Mouse (Mus musculus) liver, embryonic 16.5 days (tissue): ENCODE measurements around the gene Rnf41. TPM values are rescaled to one million over a fixed set of nuclear protein-coding genes. Genes with fewer than 3 reads are reported as not detected.

Experiments
- ATAC-seq: fragments of 200-750 bp; cut with Nextera tagmentation; 2 replicates; pipeline ENCODE4 v1.8.0; 2017; ENCODE audit warnings: low read depth, mild to moderate bottlenecking, moderate number of reproducible peaks, moderate library complexity
- H3K27ac ChIP-seq: fragments of 300-500 bp; sonication (generic); 2 replicates; pipeline ENCODE4 v1.5.1; 2014; ENCODE audit warnings: mild to moderate bottlenecking, low read length
- H3K27me3 ChIP-seq: fragments of 300-500 bp; sonication (generic); 2 replicates; pipeline ENCODE4 v1.6.1; 2014; ENCODE audit warnings: low read depth, low read length, mixed read lengths; ENCODE audit not compliant: control insufficient read depth, insufficient read depth
- H3K36me3 ChIP-seq: fragments of 300-500 bp; sonication (generic); 2 replicates; pipeline ENCODE4 v1.6.1; 2014; ENCODE audit warnings: mild to moderate bottlenecking; ENCODE audit not compliant: control insufficient read depth, insufficient read depth
- H3K4me1 ChIP-seq: fragments of 300-500 bp; sonication (generic); 2 replicates; pipeline ENCODE4 v1.6.1; 2014; ENCODE audit warnings: low read depth, low read length, mixed read lengths; ENCODE audit not compliant: control insufficient read depth
- H3K4me2 ChIP-seq: fragments of 300-500 bp; sonication (generic); 2 replicates; pipeline ENCODE4 v1.6.1; 2014; ENCODE audit warnings: low read depth, low read length, mixed read lengths
- H3K4me3 ChIP-seq: fragments of 300-500 bp; sonication (generic); 2 replicates; pipeline ENCODE4 v1.5.1; 2014; ENCODE audit warnings: low read depth, mild to moderate bottlenecking, low read length
- H3K9ac ChIP-seq: fragments of 300-500 bp; sonication (generic); 2 replicates; pipeline ENCODE4 v1.6.1; 2014; ENCODE audit warnings: low read depth, low read length
- H3K9me3 ChIP-seq: fragments of 300-500 bp; sonication (generic); replicated peaks from 2 replicates; pipeline ENCODE4 v1.6.1; 2016; ENCODE audit warnings: low read length; ENCODE audit not compliant: control insufficient read depth
- WGBS: fragments of 180-500 bp; shearing (Covaris S2); extraction: QIAGEN DNeasy Blood & Tissue Kit; methylation state at CpG from one replicate; pipeline ENCODE4 v1.1.7; 2014; ENCODE audit not compliant: insufficient replicate concordance; 5-methylcytosine and 5-hydroxymethylcytosine counted together
- polyA plus RNA-seq: library from polyadenylated mRNA; unstranded; fragments of >200 nt; fragmentation: Nextera tagmentation; extraction: Ambion mirVana; gene quantifications from 2 replicates; pipeline ENCODE4 v1.2.1, GENCODE M21; 2015

The Rnf41 gene
- polyA plus RNA-seq, 1 experiment from 2014 or later, result 8.3 TPM

GRCm38 (mm10) chr10:128396017-128396673 is 15.3 kb upstream of the Rnf41 start:
- Histone ChIP-seq H3K4me2 (no peak overlapping the region), H3K9me3 (no peaks in the 10 kb centered on the region), H3K27ac (0 out of 2 replicates have a peak overlapping the region, but pooled peaks have one; percentile 7), H3K4me3 (no peak overlapping the region), H3K9ac (no peak overlapping the region), H3K27me3 (no peaks in the 10 kb centered on the region), H3K36me3 (no peaks in the 10 kb centered on the region), H3K4me1 (peaks cover 13% of the 10 kb centered on the region)
- WGBS, result 46% methylated on average over 11 of the region's 11 CpGs
- peak; percentile 32 for ATAC-seq

- 66% methylated on average over 10 of the region's 10 CpGs for WGBS
- Histone ChIP-seq H3K9me3 (no peaks in the 10 kb centered on the region), H3K4me3 (no peak overlapping the region), H3K4me1 (peaks cover 13% of the 10 kb centered on the region), H3K9ac (no peak overlapping the region), H3K4me2 (no peak overlapping the region), H3K36me3 (no peaks in the 10 kb centered on the region), H3K27ac (no peak overlapping the region), H3K27me3 (no peaks in the 10 kb centered on the region)
- no peak for ATAC-seq
These were observed 14.7 kb upstream of the Rnf41 start for GRCm38 (mm10) chr10:128396716-128397264.

GRCm38 (mm10) chr10:128397466-128397865 is 14.0 kb upstream of the Rnf41 start:
- Histone ChIP-seq H3K4me2 (no peak overlapping the region), H3K4me3 (no peak overlapping the region), H3K27me3 (no peaks in the 10 kb centered on the region), H3K36me3 (no peaks in the 10 kb centered on the region), H3K9me3 (no peaks in the 10 kb centered on the region), H3K9ac (no peak overlapping the region), H3K4me1 (peaks cover 13% of the 10 kb centered on the region), H3K27ac (no peak overlapping the region)
- WGBS, result 64% methylated on average over 7 of the region's 7 CpGs
- no peak for ATAC-seq

DNA sequence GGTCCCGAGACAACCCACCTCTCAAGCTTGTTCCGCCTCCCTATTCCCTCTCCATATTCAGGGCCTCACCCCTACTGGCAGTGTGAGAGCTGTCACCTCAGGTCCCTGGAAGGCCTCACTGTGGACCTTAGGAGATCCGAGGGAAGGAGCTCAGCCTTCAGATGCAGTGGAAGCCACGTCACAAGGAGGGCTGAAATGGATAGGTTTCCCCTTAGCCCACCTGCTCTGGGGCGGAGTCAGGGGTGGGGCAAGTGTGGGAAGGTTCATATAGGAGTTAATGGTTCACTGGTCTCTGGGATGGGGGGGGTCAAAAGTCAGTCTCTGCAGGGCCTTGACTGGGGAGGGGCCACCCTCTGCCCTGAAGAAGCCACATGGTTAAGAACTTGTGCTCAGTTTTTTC is 11.1 kb upstream of the Rnf41 start:
- Histone ChIP-seq H3K27ac (no peak overlapping the region), H3K27me3 (no peaks in the 10 kb centered on the region), H3K4me1 (peaks cover 11% of the 10 kb centered on the region), H3K4me3 (peak overlapping the region; percentile 52), H3K4me2 (peak overlapping the region; percentile 44), H3K9me3 (no peaks in the 10 kb centered on the region), H3K36me3 (no peaks in the 10 kb centered on the region), H3K9ac (peak overlapping the region; percentile 29; the same call in 1 of the 2 replicates)
- peak; percentile 73 for ATAC-seq
- 44% methylated on average over 5 of the region's 5 CpGs for WGBS

GRCm38 (mm10) chr10:128401056-128401455 is 10.4 kb upstream of the Rnf41 start, which contains the start of gene Slc39a5:
Gene Slc39a5, minus strand, starts transcription at chr10:128401229.
- H3K9me3 ChIP-seq, result no peaks in the 10 kb centered on the region
- no peak within 1 kb of the TSS for H3K27ac ChIP-seq
- peak within 1 kb of the TSS; percentile 29; the same call in 1 of the 2 replicates for H3K9ac ChIP-seq
- H3K4me2 ChIP-seq, result peak within 1 kb of the TSS; percentile 44
- H3K27me3 ChIP-seq, result no peaks in the 10 kb centered on the region
- peak; percentile 41 for ATAC-seq
- peak within 1 kb of the TSS; percentile 52 for H3K4me3 ChIP-seq
- WGBS, result 37% methylated on average over 2 of the region's 2 CpGs
- H3K4me1 ChIP-seq, result peaks cover 4% of the 10 kb centered on the region
- no peaks in the 10 kb centered on the region; the same call in 1 of the 2 replicates for H3K36me3 ChIP-seq

GRCm38 (mm10) chr10:128401638-128402037 is 9.8 kb upstream of the Rnf41 start:
- Histone ChIP-seq H3K4me1 (no peaks in the 10 kb centered on the region; the same call in none of the 2 replicates), H3K9ac (no peak overlapping the region), H3K4me2 (no peak overlapping the region), H3K4me3 (no peak overlapping the region), H3K27ac (no peak overlapping the region), H3K36me3 (no peaks in the 10 kb centered on the region; the same call in 1 of the 2 replicates), H3K27me3 (no peaks in the 10 kb centered on the region), H3K9me3 (no peaks in the 10 kb centered on the region)
- ATAC-seq, result no peak
- 56% methylated on average over 9 of the region's 9 CpGs for WGBS

DNA sequence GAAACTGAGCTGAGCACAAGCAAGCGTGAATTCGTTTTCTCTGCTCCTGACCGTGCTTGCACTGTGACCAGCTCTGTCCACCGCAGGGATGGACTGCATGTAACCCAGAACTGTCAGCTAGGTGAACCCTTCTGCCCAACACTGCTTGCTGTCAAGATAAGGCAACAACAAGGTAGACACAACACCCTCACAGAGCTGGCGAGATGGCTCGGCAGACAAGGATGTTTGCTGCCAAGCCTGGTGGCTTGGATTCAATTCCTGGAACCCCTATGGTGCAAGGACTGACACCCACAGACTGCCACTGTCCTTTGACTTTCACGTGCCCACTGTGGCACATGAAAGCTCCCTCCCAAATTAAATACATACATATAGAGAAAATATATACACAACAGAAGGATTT is 7.5 kb upstream of the Rnf41 start:
- H3K9ac ChIP-seq, result no peak overlapping the region
- no peak overlapping the region for H3K4me3 ChIP-seq
- ATAC-seq, result no peak
- H3K27me3 ChIP-seq, result no peaks in the 10 kb centered on the region
- H3K27ac ChIP-seq, result no peak overlapping the region
- 72% methylated on average over 7 of the region's 7 CpGs for WGBS
- H3K36me3 ChIP-seq, result no peaks in the 10 kb centered on the region; the same call in 1 of the 2 replicates
- H3K9me3 ChIP-seq, result no peaks in the 10 kb centered on the region
- H3K4me2 ChIP-seq, result no peak overlapping the region
- H3K4me1 ChIP-seq, result peaks cover 7% of the 10 kb centered on the region

GRCm38 (mm10) chr10:128408591-128409535 is 2.6 kb upstream of the Rnf41 start:
- Histone ChIP-seq H3K27me3 (no peaks in the 10 kb centered on the region), H3K9me3 (no peaks in the 10 kb centered on the region), H3K4me1 (peaks cover 38% of the 10 kb centered on the region), H3K36me3 (no peaks in the 10 kb centered on the region; the same call in 1 of the 2 replicates), H3K27ac (peak overlapping the region; percentile 69), H3K4me2 (peak overlapping the region; percentile 97), H3K9ac (peak overlapping the region; percentile 82), H3K4me3 (peak overlapping the region; percentile 89)
- ATAC-seq, result no peak
- WGBS, result 14% methylated on average over 35 of the region's 35 CpGs
